Mouse (Mus musculus) kidney, postnatal 0 days (tissue): ENCODE measurements around the gene Atf5. TPM values are rescaled to one million over a fixed set of nuclear protein-coding genes. Genes with fewer than 3 reads are reported as not detected.

Experiments
- ATAC-seq: fragments of 200-750 bp; cut with Nextera tagmentation; replicated peaks from 2 replicates; pipeline ENCODE4 v1.8.0; 2017; ENCODE audit warnings: low read depth, moderate number of reproducible peaks, moderate TSS enrichment, moderate library complexity; ENCODE audit not compliant: low FRiP score
- DNase-seq: peaks from one replicate; pipeline ENCODE4 v3.0.0-alpha.2; 2016; ENCODE audit warnings: low spot score
- H3K27ac ChIP-seq: fragments of 300-500 bp; sonication (generic); 2 replicates; pipeline ENCODE4 v1.5.1; 2014; ENCODE audit warnings: mild to moderate bottlenecking
- H3K27me3 ChIP-seq: fragments of 300-500 bp; sonication (generic); 2 replicates; pipeline ENCODE4 v1.6.1; 2014; ENCODE audit warnings: low read length, mixed read lengths; ENCODE audit not compliant: insufficient read depth
- H3K36me3 ChIP-seq: fragments of 300-500 bp; sonication (generic); 2 replicates; pipeline ENCODE4 v1.6.1; 2014; ENCODE audit warnings: low read length, mixed read lengths; ENCODE audit not compliant: insufficient read depth
- H3K4me1 ChIP-seq: fragments of 300-500 bp; sonication (generic); replicated peaks from 2 replicates; pipeline ENCODE4 v1.6.1; 2014; ENCODE audit warnings: antibody characterized with exemption, low read length, mixed read lengths; ENCODE audit not compliant: insufficient read depth
- H3K4me2 ChIP-seq: fragments of 300-500 bp; sonication (generic); 2 replicates; pipeline ENCODE4 v1.6.1; 2014; ENCODE audit warnings: mild to moderate bottlenecking, low read length, moderate library complexity, mixed read lengths
- H3K4me3 ChIP-seq: fragments of 300-500 bp; sonication (generic); replicated peaks from 2 replicates; pipeline ENCODE4 v1.5.1; 2014; ENCODE audit warnings: low read depth, low read length
- H3K9ac ChIP-seq: fragments of 300-500 bp; sonication (generic); 2 replicates; pipeline ENCODE4 v1.6.1; 2014; ENCODE audit warnings: low read depth, low read length
- H3K9me3 ChIP-seq: fragments of 300-500 bp; sonication (generic); replicated peaks from 2 replicates; pipeline ENCODE4 v1.6.1; 2016; ENCODE audit warnings: low read length, inconsistent platforms, mixed read lengths
- CTCF ChIP-seq: IDR thresholded peaks from 2 replicates; pipeline ENCODE4 v1.5.1; 2016; ENCODE audit warnings: antibody characterized with exemption, low read depth, mild to moderate bottlenecking, moderate library complexity
- WGBS: fragments of 180-500 bp; shearing (Covaris S2); extraction: QIAGEN DNeasy Blood & Tissue Kit; methylation state at CpG from one replicate; pipeline ENCODE4 v1.1.7; 2014; 5-methylcytosine and 5-hydroxymethylcytosine counted together
- microRNA counts: library from miRNA; unstranded; fragments of <30 nt; microRNA quantifications from one replicate; lab custom pipeline; 2015
- microRNA-seq: library from miRNA; unstranded; fragments of <30 nt; microRNA quantifications from one replicate; pipeline ENCODE4, GENCODE M21; 2016
- polyA plus RNA-seq: library from polyadenylated mRNA; unstranded; fragments of >200 nt; fragmentation: Nextera tagmentation; extraction: Ambion mirVana; gene quantifications from 2 replicates; pipeline ENCODE4 v1.2.1, GENCODE M21; 2015

Gene Atf5
- polyA plus RNA-seq, 1 experiment from 2014 or later, result 5.3 TPM

DNA sequence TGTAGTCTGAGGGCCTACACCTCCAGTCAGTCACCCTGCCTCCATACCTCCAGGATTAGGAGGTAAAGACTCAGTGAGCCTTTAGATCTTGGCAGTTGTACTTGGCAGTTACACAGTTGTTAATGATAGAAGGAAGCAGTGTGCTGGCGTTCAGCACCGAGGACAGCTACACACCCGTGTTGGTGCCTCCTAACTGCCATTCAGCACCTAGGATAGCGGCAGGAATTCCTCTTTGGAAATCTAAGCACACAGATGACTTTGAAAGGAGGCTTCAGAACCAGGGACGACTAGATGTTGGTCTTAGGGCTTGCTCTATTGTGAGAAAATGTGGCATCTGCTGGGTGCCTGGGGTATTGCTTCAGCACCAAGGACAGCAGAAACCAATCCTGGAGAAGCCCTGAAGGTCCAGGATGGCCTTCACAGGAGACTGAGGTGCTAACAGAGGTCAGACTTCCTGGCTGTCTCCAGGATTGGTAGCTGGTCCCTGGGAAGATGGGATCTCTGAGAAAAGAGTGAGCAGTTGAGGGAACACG, 46.3 kb downstream of the Atf5 start:
- Histone ChIP-seq H3K9ac (no peak overlapping the region), H3K27me3 (no peaks in the 10 kb centered on the region), H3K27ac (no peak overlapping the region), H3K9me3 (no peaks in the 10 kb centered on the region), H3K4me2 (no peak overlapping the region), H3K36me3 (peaks cover 47% of the 10 kb centered on the region), H3K4me1 (no peaks in the 10 kb centered on the region), H3K4me3 (no peak overlapping the region)
- peak; percentile 21; the same call in 1 of the 2 replicates for TF ChIP-seq CTCF
- ATAC-seq (no peak; the same call in 1 of the 2 replicates), DNase-seq (peak; percentile 94)
- WGBS, result 13% methylated on average over 6 of the region's 6 CpGs

DNA sequence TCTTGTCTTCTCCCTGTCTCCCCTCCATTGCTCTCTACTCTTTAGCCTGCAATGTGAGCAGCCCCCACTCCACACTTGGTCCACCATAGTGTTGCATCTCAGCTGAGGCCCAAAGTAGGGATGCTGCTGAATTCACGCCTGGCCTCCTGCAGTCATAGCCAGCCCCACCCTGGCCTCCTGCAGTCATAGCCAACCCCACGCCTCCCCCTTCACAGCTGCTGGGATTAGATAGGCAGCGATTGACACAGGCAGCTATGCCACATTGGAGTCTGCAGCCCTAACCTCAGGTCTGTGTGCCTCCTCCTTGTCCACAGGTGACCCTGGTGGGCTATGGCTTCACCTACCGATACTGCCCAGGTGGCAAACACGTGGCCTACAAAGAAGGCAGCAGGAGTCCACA, 48.3 kb downstream of the Atf5 start:
- Histone ChIP-seq H3K36me3 (peaks cover 61% of the 10 kb centered on the region), H3K9ac (no peak overlapping the region), H3K9me3 (no peaks in the 10 kb centered on the region), H3K4me1 (no peaks in the 10 kb centered on the region), H3K4me2 (no peak overlapping the region), H3K27me3 (no peaks in the 10 kb centered on the region), H3K4me3 (no peak overlapping the region), H3K27ac (no peak overlapping the region)
- no peak for TF ChIP-seq CTCF
- ATAC-seq, result no peak
- WGBS, result 92% methylated on average over 5 of the region's 5 CpGs
- no peak for DNase-seq

MicroRNA genes within 50 kb of the gene (microRNA counts, 519-probe panel; counts per million panel counts)
- 330 counts per million, percentile 68 among the panel's probes with 10 or more counts for microRNA mmu-miR-707 (lab: Ali Mortazavi, UCI)

Small RNAs within 50 kb of the gene (microRNA-seq; reads per million reads assigned to microRNA genes)
- gene Mir707, result not detected

Other genes with a start within 250 kb of the Atf5 start
- 376 and 408 TPM in 2 replicates for gene Napsa, start 244.3 kb downstream of the Atf5 start, polyA plus RNA-seq
- 0.26 and 0.30 TPM in 2 replicates for gene Kcnc3, start 226.0 kb downstream of the Atf5 start, polyA plus RNA-seq
- gene Myh14, start 145.8 kb downstream of the Atf5 start, polyA plus RNA-seq, result 2.5 and 3.6 TPM in 2 replicates
- gene Izumo2, start 107.9 kb downstream of the Atf5 start, polyA plus RNA-seq, result not detected in 2 replicates
- 45.3 and 49.3 TPM in 2 replicates for gene Vrk3, start 68.2 kb downstream of the Atf5 start, polyA plus RNA-seq
- gene Zfp473, start 65.6 kb downstream of the Atf5 start, polyA plus RNA-seq, result 0.87 and 0.89 TPM in 2 replicates
- 57.6 and 62.4 TPM in 2 replicates for gene Nup62, start 570 bp downstream of the Atf5 start, polyA plus RNA-seq
- gene Il4i1, start 271 bp downstream of the Atf5 start, polyA plus RNA-seq, result 0.88 and 1.0 TPM in 2 replicates
- gene Akt1s1, start 32.3 kb upstream of the Atf5 start, polyA plus RNA-seq, result 108 and 111 TPM in 2 replicates
- 78.0 and 87.0 TPM in 2 replicates for gene Tbc1d17, start 32.4 kb upstream of the Atf5 start, polyA plus RNA-seq
- gene Pnkp, start 40.5 kb upstream of the Atf5 start, polyA plus RNA-seq, result 34.0 and 36.4 TPM in 2 replicates
- 377 and 412 TPM in 2 replicates for gene Ptov1, start 53.1 kb upstream of the Atf5 start, polyA plus RNA-seq
- gene Med25, start 76.1 kb upstream of the Atf5 start, polyA plus RNA-seq, result 91.4 and 97.8 TPM in 2 replicates
- gene Fuz, start 79.4 kb upstream of the Atf5 start, polyA plus RNA-seq, result 19.9 and 21.1 TPM in 2 replicates
- gene Ap2a1, start 112.8 kb upstream of the Atf5 start, polyA plus RNA-seq, result 55.8 and 55.9 TPM in 2 replicates
- 0.13 and 0.14 TPM in 2 replicates for gene Tsks, start 126.5 kb upstream of the Atf5 start, polyA plus RNA-seq
- gene Cpt1c, start 158.2 kb upstream of the Atf5 start, polyA plus RNA-seq, result 13.2 and 13.7 TPM in 2 replicates
- 414 and 449 TPM in 2 replicates for gene Prmt1, start 169.9 kb upstream of the Atf5 start, polyA plus RNA-seq
- gene Irf3, start 181.0 kb upstream of the Atf5 start, polyA plus RNA-seq, result 73.6 and 76.0 TPM in 2 replicates
- 42.8 and 43.4 TPM in 2 replicates for gene Bcl2l12, start 182.1 kb upstream of the Atf5 start, polyA plus RNA-seq
- 25.6 and 27.3 TPM in 2 replicates for gene Scaf1, start 199.7 kb upstream of the Atf5 start, polyA plus RNA-seq
- 47.6 and 53.0 TPM in 2 replicates for gene Rras, start 201.3 kb upstream of the Atf5 start, polyA plus RNA-seq
- 5.8 and 6.1 TPM in 2 replicates for gene Prr12, start 236.2 kb upstream of the Atf5 start, polyA plus RNA-seq
- gene Nosip, start 245.8 kb upstream of the Atf5 start, polyA plus RNA-seq, result 65.0 and 65.3 TPM in 2 replicates
- gene Prrg2, start 246.0 kb upstream of the Atf5 start, polyA plus RNA-seq, result 44.3 and 45.1 TPM in 2 replicates